Mouse (Mus musculus): ENCODE results near the gene Gabbr2. TPM values are rescaled to one million over a fixed set of nuclear protein-coding genes. Genes with fewer than 3 reads are reported as not detected.

Gabbr2 gene
- polyA plus RNA-seq, 1 experiment: 25.0 TPM

DNA sequence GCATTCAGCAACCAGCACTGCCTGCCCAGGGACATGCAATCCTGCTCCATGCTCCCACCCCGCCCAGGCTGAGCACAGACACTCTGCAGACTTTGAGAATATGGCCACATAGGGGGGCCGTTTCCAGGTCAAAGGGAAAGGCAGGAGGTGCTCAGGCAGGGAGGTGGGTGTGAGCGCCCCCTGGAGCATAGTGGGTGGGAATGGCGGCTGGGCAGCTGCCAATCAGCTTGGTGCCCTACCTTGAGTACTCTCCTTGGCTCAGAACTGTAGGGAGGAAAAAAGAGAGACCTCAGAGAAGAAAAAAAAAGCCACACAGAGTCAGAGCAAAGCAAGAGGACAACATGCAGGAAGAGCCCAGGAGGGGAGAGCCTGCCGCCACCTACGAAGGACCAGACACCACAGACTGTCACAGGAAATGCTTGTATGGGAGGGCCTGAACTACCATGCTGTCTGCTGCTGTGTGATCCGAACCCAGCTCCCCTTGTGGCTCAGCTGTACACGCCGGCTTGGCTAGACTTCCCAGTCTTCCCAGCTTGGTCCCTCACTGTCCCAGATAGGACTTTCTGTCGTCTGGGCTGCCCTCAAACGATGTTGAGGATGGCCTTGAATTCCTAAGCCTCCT is 373.4 kb downstream of the Gabbr2 start:
- peak; percentile 35; the same call in 1 of the 2 replicates for TF ChIP-seq CTCF (IDR thresholded peaks at IDR 0.05; ENCODE audit: borderline replicate concordance, extremely low read depth, insufficient read depth, insufficient read length)
- TF ChIP-seq POLR2A (IDR thresholded peaks at IDR 0.05; ENCODE audit: borderline replicate concordance, extremely low read depth, insufficient read depth, insufficient read length, poor library complexity, severe bottlenecking): no peak
- no peak for DNase-seq (ENCODE audit: low read depth)

DNA sequence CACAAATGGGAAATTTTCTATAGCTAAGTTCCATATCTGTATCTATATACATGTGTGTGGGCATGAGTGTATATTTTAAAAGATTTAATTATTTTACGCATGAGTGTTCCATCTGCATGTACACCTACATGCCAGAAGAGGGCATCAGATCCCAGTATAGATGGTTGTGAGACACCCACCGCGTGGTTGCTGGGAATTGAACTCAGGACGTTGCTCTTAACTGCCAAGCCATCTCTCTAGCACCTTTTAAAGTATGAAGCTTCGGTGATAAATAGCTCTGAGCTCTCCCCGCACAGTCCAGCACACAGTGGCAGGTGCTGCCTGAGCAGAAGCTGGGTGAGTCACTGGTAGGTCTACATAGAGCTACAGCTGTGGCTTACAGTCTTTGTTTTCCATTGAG is 374.3 kb downstream of the Gabbr2 start:
- no peak for DNase-seq (ENCODE audit: low read depth)
- TF ChIP-seq POLR2A (IDR thresholded peaks at IDR 0.05; ENCODE audit: borderline replicate concordance, extremely low read depth, insufficient read depth, insufficient read length, poor library complexity, severe bottlenecking) (no peak), CTCF (IDR thresholded peaks at IDR 0.05; ENCODE audit: borderline replicate concordance, extremely low read depth, insufficient read depth, insufficient read length) (peak; percentile 20; the same call in 1 of the 2 replicates)

DNA sequence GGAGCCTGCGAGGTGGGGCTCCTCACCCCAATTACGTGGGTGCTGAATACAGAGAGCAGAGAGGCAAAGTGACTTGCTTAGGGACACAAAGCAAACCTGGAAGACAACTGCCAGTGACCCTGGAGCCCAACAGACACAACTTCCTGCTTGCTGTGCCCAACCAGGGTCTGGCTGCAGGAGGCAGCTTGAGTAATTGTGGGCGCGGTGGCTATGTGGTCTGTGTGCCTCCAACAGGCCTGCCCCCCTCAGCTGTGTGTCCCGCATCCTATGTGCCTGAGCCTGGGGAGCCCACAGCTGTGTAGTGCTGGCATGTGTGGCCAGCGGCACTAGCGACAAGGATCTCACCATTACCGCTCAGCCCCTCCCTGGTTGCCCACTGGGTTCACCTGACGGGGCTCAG is 377.0 kb downstream of the Gabbr2 start:
- no peak for DNase-seq (ENCODE audit: low read depth)
- no peak for TF ChIP-seq CTCF (IDR thresholded peaks at IDR 0.05; ENCODE audit: borderline replicate concordance, extremely low read depth, insufficient read depth, insufficient read length)
- no peak for TF ChIP-seq POLR2A (IDR thresholded peaks at IDR 0.05; ENCODE audit: borderline replicate concordance, extremely low read depth, insufficient read depth, insufficient read length, poor library complexity, severe bottlenecking)

DNA sequence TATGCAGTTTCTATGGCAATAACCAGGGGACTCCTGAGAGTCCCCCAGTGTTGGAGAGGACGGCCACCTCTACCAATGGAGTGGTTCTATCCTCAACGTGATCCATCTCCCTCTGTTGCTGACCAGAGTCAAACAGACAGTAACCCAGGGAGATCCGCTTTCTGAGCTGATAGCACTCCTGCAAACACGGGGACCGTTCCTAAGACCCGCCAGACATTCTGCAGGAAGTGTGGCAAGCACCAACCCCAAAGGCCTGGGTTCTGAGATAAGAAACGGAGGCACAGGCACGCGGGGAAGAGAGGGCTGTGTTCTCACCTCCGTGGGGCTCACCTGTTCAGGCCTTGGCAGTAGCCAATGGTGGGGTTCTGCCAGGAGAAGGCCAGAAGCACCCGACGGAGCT is 378.1 kb downstream of the Gabbr2 start:
- no peak for TF ChIP-seq POLR2A (IDR thresholded peaks at IDR 0.05; ENCODE audit: borderline replicate concordance, extremely low read depth, insufficient read depth, insufficient read length, poor library complexity, severe bottlenecking)
- TF ChIP-seq CTCF (IDR thresholded peaks at IDR 0.05; ENCODE audit: borderline replicate concordance, extremely low read depth, insufficient read depth, insufficient read length): no peak
- no peak for DNase-seq (ENCODE audit: low read depth)

Other genes with a start within 250 kb of the Gabbr2 start
- gene Anks6, start 65.6 kb upstream of the Gabbr2 start, polyA plus RNA-seq (2012; rRNA removed): 17.2 and 17.3 TPM in 2 replicates
- gene Galnt12, start 100.0 kb upstream of the Gabbr2 start, polyA plus RNA-seq (2012; rRNA removed): 1.5 and 2.1 TPM in 2 replicates
- gene Col15a1, start 216.3 kb upstream of the Gabbr2 start, polyA plus RNA-seq (2012; rRNA removed): 11.9 and 17.2 TPM in 2 replicates